Mouse (Mus musculus) testis, adult 2 months (tissue): ENCODE results near the gene Spink2.

ENCODE experiments used
- CTCF ChIP-seq: fragments of 200-500 bp; IDR thresholded peaks from 2 replicates; pipeline ENCODE4 v1.5.1; 2012; ENCODE audit warnings: low read depth, mild to moderate bottlenecking, inconsistent platforms, low read length, moderate library complexity; ENCODE audit not compliant: control insufficient read depth, insufficient read depth, insufficient replicate concordance
- POLR2A ChIP-seq: fragments of 200-500 bp; IDR thresholded peaks from 2 replicates; pipeline ENCODE4 v1.6.1; 2012; ENCODE audit warnings: low read depth, mild to moderate bottlenecking, inconsistent platforms, low read length, moderate library complexity; ENCODE audit not compliant: control insufficient read depth

DNA sequence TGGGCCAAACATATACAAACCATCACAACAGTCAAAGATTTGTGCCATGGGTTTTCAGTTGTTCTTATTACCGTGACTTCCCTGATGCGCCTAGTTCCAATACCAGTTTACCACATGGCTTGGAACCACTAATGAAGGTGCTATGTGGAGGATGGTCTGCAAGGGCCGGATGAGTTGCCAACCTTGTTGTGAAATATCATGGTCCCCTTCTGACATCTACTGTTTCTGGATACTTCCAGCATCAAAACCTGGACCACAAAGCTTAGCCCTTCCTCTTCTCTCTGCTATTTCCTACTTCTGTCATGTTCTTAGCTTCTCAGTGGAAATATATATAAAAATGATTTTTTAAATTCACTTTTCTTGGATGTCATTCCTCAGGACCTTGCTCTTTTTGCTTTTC, 48.7 kb downstream of the Spink2 start:
- TF ChIP-seq CTCF (no peak), POLR2A (no peak)
